Comparison of ENCODE assay signal across 27 mouse cellular contexts in genomic region chr4:132194975-132195374, GRCm38 (mm10). TPM values are rescaled to one million over a fixed set of nuclear protein-coding genes. Genes with fewer than 3 reads are reported as not detected.
DNase-seq lines count a peak whose midpoint lies in the region; ATAC-seq and TF ChIP-seq lines count a peak whose summit lies in the region.
"Had no signal": no experiment of that assay in that cellular context is flagged by ENCODE, and none has a peak within 500 bp of the region (broad histone marks: within the 10 kb centered on the region; RNA-seq: fewer than 3 reads in every experiment).

No protein-coding gene starts in this region.

- WGBS in liver, adult 2 months: 33% methylated on average over 3 of the region's 3 CpGs
- 65% methylated on average over 3 of the region's 3 CpGs for WGBS in liver, embryonic 12.5 days (ENCODE audit: insufficient replicate concordance)
- WGBS in intestine, embryonic 16.5 days: 70% methylated on average over 3 of the region's 3 CpGs
- WGBS in kidney, embryonic 16.5 days: 73% methylated on average over 3 of the region's 3 CpGs
- WGBS in small intestine, adult 2 months: 29% methylated on average over 3 of the region's 3 CpGs

- H3K79me2 ChIP-seq in liver, adult 2 months (ENCODE audit: control insufficient read depth, insufficient read depth, low read length): peaks cover 35% of the 10 kb centered on the region; the same call in 1 of the 2 replicates

- peak overlapping the region; percentile 86 for H3K27ac ChIP-seq in liver, adult 2 months (replicated peaks; ENCODE audit: insufficient read depth, low read depth, low read length)
- no peak overlapping the region for H3K27ac ChIP-seq in liver, embryonic 12.5 days
- peak overlapping the region; percentile 72 for H3K27ac ChIP-seq in intestine, embryonic 16.5 days (ENCODE audit: low read length)
- 0 out of 2 replicates have a peak overlapping the region, but pooled peaks have one; percentile 25 for H3K27ac ChIP-seq in kidney, embryonic 16.5 days (ENCODE audit: low read length)
- peak overlapping the region; percentile 96 for H3K27ac ChIP-seq in small intestine, adult 2 months (ENCODE audit: insufficient read depth, low read depth, low read length)
- H3K27ac ChIP-seq: forebrain, embryonic 13.5 days; hindbrain, postnatal 0 days; kidney, postnatal 0 days; liver, embryonic 13.5 days; midbrain, embryonic 15.5 days; neural tube, embryonic 15.5 days; stomach, embryonic 15.5 days had no signal

- H3K36me3 ChIP-seq in liver, adult 2 months (ENCODE audit: control insufficient read depth, insufficient read depth, low read length): peaks cover 9% of the 10 kb centered on the region
- H3K36me3 ChIP-seq in liver, embryonic 12.5 days: peaks cover 80% of the 10 kb centered on the region
- no peaks in the 10 kb centered on the region for H3K36me3 ChIP-seq in intestine, embryonic 16.5 days (ENCODE audit: control insufficient read depth, insufficient read depth, low read length)
- H3K36me3 ChIP-seq in kidney, embryonic 16.5 days (ENCODE audit: insufficient read depth, low read length): peaks cover 15% of the 10 kb centered on the region
- H3K36me3 ChIP-seq in small intestine, adult 2 months (ENCODE audit: control insufficient read depth, insufficient read depth, low read length): peaks cover 17% of the 10 kb centered on the region
- H3K36me3 ChIP-seq: midbrain, embryonic 15.5 days had no signal

- DNase-seq in liver, adult 2 months (ENCODE audit: extremely low read depth, low read depth, low spot score): peak; percentile 93
- DNase-seq in testis, postnatal 10 days (ENCODE audit: low spot score): no peak
- DNase-seq in urinary bladder, adult 18-20 months (ENCODE audit: low spot score in 2 of 2): no peak
- DNase-seq: adrenal gland, adult 8-10 months; B cell, adult 2 months; cerebellum, adult 2 months; cerebellum, postnatal 25 days; gastrocnemius, postnatal 14 days; liver, embryonic 13.5 days; lung, embryonic 14.5 days; lung, postnatal 14 days; retina, postnatal 1 day; right cerebral cortex, postnatal 14 days; thymus, postnatal 25 days had no signal

- no peaks in the 10 kb centered on the region for H3K27me3 ChIP-seq in liver, adult 2 months (ENCODE audit: control insufficient read depth, insufficient read depth, low read length)
- H3K27me3 ChIP-seq in liver, embryonic 12.5 days (replicated peaks): no peaks in the 10 kb centered on the region
- no peaks in the 10 kb centered on the region for H3K27me3 ChIP-seq in intestine, embryonic 16.5 days (replicated peaks; ENCODE audit: control insufficient read depth, insufficient read depth, low read length)
- H3K27me3 ChIP-seq in kidney, embryonic 16.5 days (ENCODE audit: insufficient read depth, low read length): no peaks in the 10 kb centered on the region
- no peaks in the 10 kb centered on the region for H3K27me3 ChIP-seq in small intestine, adult 2 months (ENCODE audit: control insufficient read depth, insufficient read depth, low read length)
- H3K27me3 ChIP-seq: forebrain, embryonic 13.5 days; liver, embryonic 13.5 days; midbrain, embryonic 15.5 days; neural tube, embryonic 15.5 days; stomach, embryonic 15.5 days had no signal

- TF ChIP-seq POLR2A in liver, adult 2 months (IDR thresholded peaks at IDR 0.05; ENCODE audit: extremely low read depth, insufficient read depth, low read length): no peak
- no peak for TF ChIP-seq POLR2A in small intestine, adult 2 months (IDR thresholded peaks at IDR 0.05; ENCODE audit: low read depth, low read length)

- H3K4me1 ChIP-seq in liver, adult 2 months (ENCODE audit: control insufficient read depth, insufficient read depth, low read length): peaks cover 38% of the 10 kb centered on the region
- H3K4me1 ChIP-seq in liver, embryonic 12.5 days: peaks cover 52% of the 10 kb centered on the region
- peaks cover 16% of the 10 kb centered on the region; the same call in 1 of the 2 replicates for H3K4me1 ChIP-seq in intestine, embryonic 16.5 days (ENCODE audit: control insufficient read depth, insufficient read depth, low read length)
- peaks cover 12% of the 10 kb centered on the region; the same call in 1 of the 2 replicates for H3K4me1 ChIP-seq in kidney, embryonic 16.5 days (ENCODE audit: insufficient read depth, low read length)
- H3K4me1 ChIP-seq in small intestine, adult 2 months (ENCODE audit: control insufficient read depth, insufficient read depth, insufficient read length, low read length): peaks cover 14% of the 10 kb centered on the region; the same call in 1 of the 2 replicates

- H3K9me3 ChIP-seq in liver, embryonic 12.5 days (replicated peaks): no peaks in the 10 kb centered on the region
- H3K9me3 ChIP-seq in intestine, embryonic 16.5 days (ENCODE audit: control insufficient read depth, low read length): no peaks in the 10 kb centered on the region
- no peaks in the 10 kb centered on the region for H3K9me3 ChIP-seq in kidney, embryonic 16.5 days (ENCODE audit: low read length)
- H3K9me3 ChIP-seq: forebrain, embryonic 13.5 days; liver, embryonic 13.5 days; midbrain, embryonic 15.5 days; neural tube, embryonic 15.5 days; stomach, embryonic 15.5 days had no signal

- TF ChIP-seq CTCF in liver, adult 2 months (IDR thresholded peaks at IDR 0.05; ENCODE audit: low read depth, low read length): no peak
- no peak for TF ChIP-seq CTCF in small intestine, adult 2 months (IDR thresholded peaks at IDR 0.05; ENCODE audit: extremely low read depth, insufficient read length, insufficient replicate concordance, low read depth, low read length)

- ATAC-seq in liver, embryonic 12.5 days: no peak
- ATAC-seq in intestine, embryonic 16.5 days: peak; percentile 66
- ATAC-seq in kidney, embryonic 16.5 days (ENCODE audit: low FRiP score, low TSS enrichment): no peak
- ATAC-seq: activated CD4-positive, CD25-positive, alpha-beta regulatory T cell, adult 4 months; forebrain, embryonic 13.5 days; hindbrain, postnatal 0 days; midbrain, embryonic 15.5 days had no signal

- peak overlapping the region; percentile 75 for H3K9ac ChIP-seq in liver, adult 2 months (ENCODE audit: low read depth, low read length)
- no peak overlapping the region for H3K9ac ChIP-seq in liver, embryonic 12.5 days
- H3K9ac ChIP-seq in intestine, embryonic 16.5 days (ENCODE audit: low read depth, low read length): no peak overlapping the region
- H3K9ac ChIP-seq in kidney, embryonic 16.5 days (replicated peaks; ENCODE audit: low read length): no peak overlapping the region
- H3K9ac ChIP-seq: forebrain, embryonic 13.5 days; liver, embryonic 13.5 days; lung, embryonic 14.5 days; midbrain, embryonic 15.5 days; neural tube, embryonic 15.5 days; stomach, embryonic 15.5 days had no signal

- H3K4me3 ChIP-seq in liver, adult 2 months (ENCODE audit: insufficient read depth, low read depth, low read length): no peak overlapping the region
- H3K4me3 ChIP-seq in liver, embryonic 12.5 days: no peak overlapping the region
- H3K4me3 ChIP-seq in intestine, embryonic 16.5 days (ENCODE audit: low read length): no peak overlapping the region; the same call in 1 of the 2 replicates
- H3K4me3 ChIP-seq in kidney, embryonic 16.5 days (ENCODE audit: low read length): no peak overlapping the region
- no peak overlapping the region for H3K4me3 ChIP-seq in small intestine, adult 2 months (ENCODE audit: low read depth, low read length)
- H3K4me3 ChIP-seq: forebrain, embryonic 13.5 days; liver, embryonic 13.5 days; midbrain, embryonic 15.5 days; neural tube, embryonic 15.5 days; stomach, embryonic 15.5 days had no signal

- H3K4me2 ChIP-seq in liver, embryonic 12.5 days: no peak overlapping the region
- peak overlapping the region; percentile 23; the same call in 1 of the 2 replicates for H3K4me2 ChIP-seq in intestine, embryonic 16.5 days (ENCODE audit: low read depth, low read length)
- H3K4me2 ChIP-seq in kidney, embryonic 16.5 days (replicated peaks; ENCODE audit: low read depth, low read length): no peak overlapping the region
- H3K4me2 ChIP-seq: forebrain, embryonic 13.5 days; liver, embryonic 13.5 days; lung, embryonic 14.5 days; midbrain, embryonic 15.5 days; neural tube, embryonic 15.5 days; stomach, embryonic 15.5 days had no signal

RNA-seq across cellular contexts. Expression of gene Ythdf2, which starts 17.1 kb away (rescaled TPM):
- total RNA-seq in liver, adult 2 months (2014; rRNA removed): 11.2 and 13.5 TPM in 2 replicates
- polyA plus RNA-seq in liver, adult 2 months (2012; rRNA removed): 10.5 and 13.1 TPM in 2 replicates
- polyA plus RNA-seq in liver, embryonic 12.5 days (2016; fragmentation: Nextera tagmentation; extraction: Ambion mirVana): 53.1 TPM in 2 replicates
- polyA plus RNA-seq in intestine, embryonic 16.5 days (2015; fragmentation: Nextera tagmentation; extraction: Ambion mirVana): 62.4 and 73.7 TPM in 2 replicates
- polyA plus RNA-seq in kidney, embryonic 16.5 days (2015; fragmentation: Nextera tagmentation; extraction: Ambion mirVana): 106 and 108 TPM in 2 replicates
- polyA plus RNA-seq in small intestine, adult 2 months (2012; rRNA removed): 7.0 and 14.5 TPM in 2 replicates

RNA-seq across cellular contexts. Expression of gene Oprd1, which starts 50.7 kb away (rescaled TPM):
- total RNA-seq in liver, adult 2 months (2014; rRNA removed): not detected in 2 replicates
- polyA plus RNA-seq in liver, adult 2 months (2012; rRNA removed): 0.02 TPM in 1 of 2 replicates, not detected in the other
- 0.24 and 0.39 TPM in 2 replicates for polyA plus RNA-seq in liver, embryonic 12.5 days (2016; fragmentation: Nextera tagmentation; extraction: Ambion mirVana)
- 0.22 and 0.26 TPM in 2 replicates for polyA plus RNA-seq in intestine, embryonic 16.5 days (2015; fragmentation: Nextera tagmentation; extraction: Ambion mirVana)
- 0.06 and 0.19 TPM in 2 replicates for polyA plus RNA-seq in kidney, embryonic 16.5 days (2015; fragmentation: Nextera tagmentation; extraction: Ambion mirVana)
- polyA plus RNA-seq in small intestine, adult 2 months (2012; rRNA removed): 0.28 and 0.60 TPM in 2 replicates
- total RNA-seq: granulocyte monocyte progenitor cell, adult 5-6 weeks had no signal
- polyA plus RNA-seq: activated CD4-positive, CD25-positive, alpha-beta regulatory T cell, adult 4 months; hindbrain, embryonic 11.5 days had no signal
